Mouse (Mus musculus) cortical plate, adult 2 months (tissue): ENCODE measurements at regions not wholly inside any gene's neighbourhood (a gene's known extent, or its start where the extent isn't known, plus 50 kb on each side); places are given as distances from the start of the nearest gene placed in this dataset.

Experiments used
- CTCF ChIP-seq: fragments of 200-500 bp; IDR thresholded peaks from 2 replicates; pipeline ENCODE4 v1.5.1; 2011; ENCODE audit warnings: mild to moderate bottlenecking, control low read depth, low read length; ENCODE audit not compliant: insufficient read depth; ENCODE audit errors: extremely low read depth
- POLR2A ChIP-seq: fragments of 200-500 bp; IDR thresholded peaks from 2 replicates; pipeline ENCODE4 v1.6.1; 2011; ENCODE audit warnings: mild to moderate bottlenecking, low read length, control low read depth; ENCODE audit not compliant: insufficient read depth; ENCODE audit errors: extremely low read depth

GRCm38 (mm10) chr7:136308765-136309164, 585.6 kb upstream of the Mgmt start:
- TF ChIP-seq CTCF (no peak), POLR2A (no peak)
